Mouse (Mus musculus) MEL (cell line): ENCODE results near the gene Btbd8. TPM values are rescaled to one million over a fixed set of nuclear protein-coding genes. Genes with fewer than 3 reads are reported as not detected.
A peak's percentile ranks its signal among the peaks of the same experiment; 100 is the strongest.

ENCODE experiments used
- DNase-seq: peaks from one replicate; pipeline ENCODE4 v3.0.0; 2011; ENCODE audit warnings: low read depth, low spot score
- H3K27ac ChIP-seq: 2 replicates; pipeline ENCODE4 v1.5.1; 2012; ENCODE audit warnings: low read depth, mild to moderate bottlenecking, control low read depth, low read length, moderate library complexity; ENCODE audit not compliant: control insufficient read depth
- H3K27me3 ChIP-seq, 2 experiments: fragments of 150-350 bp in 1 of 2; sonication (generic) in 1 of 2; 2 replicates each; pipeline ENCODE4 v1.6.1; 2012; ENCODE audit warnings: low read length in 2 of 2, mild to moderate bottlenecking in 2 of 2, improper control_type of control experiment in 1 of 2, moderate library complexity in 1 of 2; ENCODE audit not compliant: insufficient read depth in 2 of 2, control insufficient read depth in 1 of 2
- H3K36me3 ChIP-seq, 2 experiments: 2 replicates each; pipeline ENCODE4 v1.6.1; 2012 to 2014; ENCODE audit warnings: low read length in 2 of 2, improper control_type of control experiment in 1 of 2, inconsistent platforms in 1 of 2, mild to moderate bottlenecking in 1 of 2; ENCODE audit not compliant: insufficient read depth in 2 of 2, control insufficient read depth in 1 of 2
- H3K4me1 ChIP-seq, 2 experiments: fragments of 150-350 bp in 1 of 2; sonication (generic) in 1 of 2; 2 replicates each; pipeline ENCODE4 v1.6.1; 2012; ENCODE audit warnings: low read length in 2 of 2, improper control_type of control experiment in 1 of 2, mild to moderate bottlenecking in 1 of 2; ENCODE audit not compliant: insufficient read depth in 2 of 2, control insufficient read depth in 1 of 2
- H3K4me3 ChIP-seq, 2 experiments: fragments of 150-350 bp in 1 of 2; sonication (generic) in 1 of 2; 2 replicates each; pipeline ENCODE4 v1.5.1; 2012; ENCODE audit warnings: low read depth in 2 of 2, low read length in 2 of 2, mild to moderate bottlenecking in 2 of 2, moderate library complexity in 2 of 2, control low read depth in 1 of 2, improper control_type of control experiment in 1 of 2; ENCODE audit not compliant: control insufficient read depth in 1 of 2, insufficient read depth in 1 of 2
- H3K79me2 ChIP-seq: 2 replicates; pipeline ENCODE4 v1.6.1; 2012; ENCODE audit warnings: mild to moderate bottlenecking, low read length, moderate library complexity; ENCODE audit not compliant: control insufficient read depth, poor library complexity, insufficient read depth
- H3K9ac ChIP-seq: 2 replicates; pipeline ENCODE4 v1.6.1; 2012; ENCODE audit warnings: low read depth, mild to moderate bottlenecking, control low read depth, low read length, moderate library complexity; ENCODE audit not compliant: control insufficient read depth, poor library complexity, severe bottlenecking
- H3K9me3 ChIP-seq: fragments of 150-350 bp; sonication (generic); replicated peaks from 2 replicates; pipeline ENCODE4 v1.6.1; 2012; ENCODE audit warnings: mild to moderate bottlenecking, low read length, improper control_type of control experiment, moderate library complexity; ENCODE audit not compliant: insufficient read depth
- BHLHE40 ChIP-seq: IDR thresholded peaks from 2 replicates; pipeline ENCODE4 v1.6.1; 2012; ENCODE audit warnings: low read depth, mild to moderate bottlenecking, inconsistent platforms, low read length, improper control_type of control experiment, borderline replicate concordance
- CHD1 ChIP-seq: IDR thresholded peaks from 2 replicates; pipeline ENCODE4 v1.6.1; 2012; ENCODE audit warnings: low read depth, mild to moderate bottlenecking, inconsistent platforms, low read length, improper control_type of control experiment
- EP300 ChIP-seq, 2 experiments: IDR thresholded peaks; 2 replicates each; pipeline ENCODE4 v1.6.1; 2011; ENCODE audit warnings: improper control_type of control experiment in 2 of 2, low read length in 2 of 2, low read depth in 1 of 2, mild to moderate bottlenecking in 1 of 2
- ETS1 ChIP-seq: IDR thresholded peaks from 2 replicates; pipeline ENCODE4 v1.6.1; 2012; ENCODE audit warnings: low read depth, mild to moderate bottlenecking, inconsistent platforms, low read length, improper control_type of control experiment, moderate library complexity
- GABPA ChIP-seq: IDR thresholded peaks from 2 replicates; pipeline ENCODE4 v1.6.1; 2012; ENCODE audit warnings: low read depth, mild to moderate bottlenecking, inconsistent platforms, low read length, improper control_type of control experiment, moderate library complexity
- GATA1 ChIP-seq: IDR thresholded peaks from 2 replicates; pipeline ENCODE4 v1.6.1; 2011; ENCODE audit warnings: low read depth, low read length, improper control_type of control experiment
- MAZ ChIP-seq: IDR thresholded peaks from 2 replicates; pipeline ENCODE4 v1.6.1; 2012; ENCODE audit warnings: low read depth, mild to moderate bottlenecking, inconsistent platforms, low read length, improper control_type of control experiment
- MYB ChIP-seq: IDR thresholded peaks from 2 replicates; pipeline ENCODE4 v1.6.1; 2011; ENCODE audit warnings: mild to moderate bottlenecking, low read depth, low read length, improper control_type of control experiment
- NELFE ChIP-seq: IDR thresholded peaks from 2 replicates; pipeline ENCODE4 v1.6.1; 2011; ENCODE audit warnings: low read depth, low read length, improper control_type of control experiment
- NRF1 ChIP-seq: IDR thresholded peaks from 2 replicates; pipeline ENCODE4 v1.6.1; 2014; ENCODE audit warnings: low read depth, mild to moderate bottlenecking, inconsistent platforms, low read length, improper control_type of control experiment, moderate library complexity; ENCODE audit not compliant: poor library complexity, insufficient read depth, severe bottlenecking
- POLR2AphosphoS2 ChIP-seq: IDR thresholded peaks from 2 replicates; pipeline ENCODE4 v1.6.1; 2011; ENCODE audit warnings: low read length, improper control_type of control experiment
- RCOR1 ChIP-seq: IDR thresholded peaks from 2 replicates; pipeline ENCODE4 v1.6.1; 2012; ENCODE audit warnings: low read depth, mild to moderate bottlenecking, inconsistent platforms, low read length, improper control_type of control experiment
- SIN3A ChIP-seq: IDR thresholded peaks from 2 replicates; pipeline ENCODE4 v1.6.1; 2012; ENCODE audit warnings: low read length, improper control_type of control experiment, inconsistent platforms
- TBP ChIP-seq: IDR thresholded peaks from 2 replicates; pipeline ENCODE4 v1.8.0; 2011; ENCODE audit warnings: low read depth, low read length, improper control_type of control experiment
- TCF12 ChIP-seq: IDR thresholded peaks from 2 replicates; pipeline ENCODE4 v1.6.1; 2014; ENCODE audit warnings: low read depth, mild to moderate bottlenecking, inconsistent platforms, low read length, improper control_type of control experiment, moderate library complexity
- ZC3H11A ChIP-seq: IDR thresholded peaks from 2 replicates; pipeline ENCODE4 v1.6.1; 2012; ENCODE audit warnings: low read depth, mild to moderate bottlenecking, inconsistent platforms, low read length, improper control_type of control experiment
- ZKSCAN1 ChIP-seq: IDR thresholded peaks from 2 replicates; pipeline ENCODE4 v1.6.1; 2012; ENCODE audit warnings: low read depth, mild to moderate bottlenecking, inconsistent platforms, low read length, improper control_type of control experiment, moderate library complexity
- ZMIZ1 ChIP-seq: IDR thresholded peaks from 2 replicates; pipeline ENCODE4 v1.6.1; 2012; ENCODE audit warnings: low read depth, mild to moderate bottlenecking, inconsistent platforms, low read length, improper control_type of control experiment, moderate library complexity
- ZNF384 ChIP-seq: IDR thresholded peaks from 2 replicates; pipeline ENCODE4 v1.6.1; 2012; ENCODE audit warnings: low read depth, mild to moderate bottlenecking, inconsistent platforms, low read length, improper control_type of control experiment
- polyA plus RNA-seq, 2 experiments: library from polyadenylated mRNA; stranded (reverse) in 1 of 2; unstranded in 1 of 2; fragments of >175 nt in 1 of 2; fragments of >200 nt in 1 of 2; gene quantifications; 2 replicates each; pipeline versions ENCODE4 v1.2.1 to v1.2.4; 2012; ENCODE audit warnings: low replicate concordance in 2 of 2, low read depth in 1 of 2; ENCODE audit not compliant: insufficient read length in 2 of 2, insufficient read depth in 1 of 2, missing spikeins in 1 of 2
- total RNA-seq: library from RNA; depleted of rRNA; stranded (reverse); fragments of 300-350 nt; gene quantifications from 2 replicates; pipeline ENCODE4 v1.2.3, GENCODE M21; 2012

Btbd8 gene
- total and polyA plus RNA-seq, 3 experiments = 1.6 to 2.4 TPM; not detected in 1

- H3K9ac ChIP-seq = peak overlapping the region; percentile 34
- H3K4me3 ChIP-seq = 0 out of 4 replicates have a peak overlapping the region, but pooled peaks of 1 of the 2 experiments have one; percentile 4
- H3K9me3 ChIP-seq = no peaks in the 10 kb centered on the region
- H3K27ac ChIP-seq = peak overlapping the region; percentile 65
- no peaks in the 10 kb centered on the region for H3K27me3 ChIP-seq
- 0 out of 2 replicates have a peak, but pooled peaks have one; percentile 34 for TF ChIP-seq CHD1
- TF ChIP-seq EP300 (IDR thresholded peaks at IDR 0.05; ENCODE audit: low read depth in 1 of 2, low read length in 2 of 2) = peak in 1 of 2 experiments; percentile 59; a peak in 2 of 4 replicates
- no peak for TF ChIP-seq GABPA
- 0 out of 2 replicates have a peak, but pooled peaks have one; percentile 10 for TF ChIP-seq RCOR1
- peak; percentile 60; the same call in 1 of the 2 replicates for TF ChIP-seq TCF12
- no peak for TF ChIP-seq NRF1
- no peak for TF ChIP-seq BHLHE40
- TF ChIP-seq ZNF384 = peak; percentile 11; the same call in 1 of the 2 replicates
- TF ChIP-seq NELFE = no peak
- no peak for TF ChIP-seq POLR2AphosphoS2
- no peak for TF ChIP-seq SIN3A
- peak; percentile 31; the same call in 1 of the 2 replicates for TF ChIP-seq GATA1
- TF ChIP-seq ZKSCAN1 = no peak
- no peak for TF ChIP-seq TBP
- peak; percentile 26; the same call in 1 of the 2 replicates for TF ChIP-seq ETS1
- TF ChIP-seq ZMIZ1 = no peak
- TF ChIP-seq MAZ = no peak
- no peak for TF ChIP-seq MYB
- no peak for TF ChIP-seq ZC3H11A
- DNase-seq = peak; percentile 51
- peaks cover 0 to 21% of the 10 kb centered on the region in 2 experiments; a peak in 2 of 4 replicates for H3K36me3 ChIP-seq
- H3K4me1 ChIP-seq = peaks cover 7 to 18% of the 10 kb centered on the region in 2 experiments
- H3K79me2 ChIP-seq = no peaks in the 10 kb centered on the region; the same call in 1 of the 2 replicates
These were observed 1.1 kb upstream of the Btbd8 start for GRCm38 (mm10) chr5:107436587-107437209.

- TF ChIP-seq MYB = no peak
- 0 out of 2 replicates have a peak, but pooled peaks have one; percentile 13 for TF ChIP-seq TCF12
- H3K27ac ChIP-seq = peak overlapping the region; percentile 36
- no peaks in the 10 kb centered on the region; the same call in 1 of the 2 replicates for H3K79me2 ChIP-seq
- H3K4me3 ChIP-seq = peak overlapping the region; percentile 70 to 72
- no peaks in the 10 kb centered on the region for H3K27me3 ChIP-seq
- no peaks in the 10 kb centered on the region for H3K9me3 ChIP-seq
- peak overlapping the region; percentile 93 for H3K9ac ChIP-seq
- DNase-seq = no peak
- peaks cover 0 to 21% of the 10 kb centered on the region in 2 experiments; a peak in 2 of 4 replicates for H3K36me3 ChIP-seq
- peaks cover 7 to 18% of the 10 kb centered on the region in 2 experiments for H3K4me1 ChIP-seq
These were observed 556 bp downstream of the Btbd8 start for GRCm38 (mm10) chr5:107438353-107438752.
